Mouse (Mus musculus) liver, embryonic 16.5 days (tissue): Measurements from ENCODE around the gene Tm7sf2. TPM values are rescaled to one million over a fixed set of nuclear protein-coding genes. Genes with fewer than 3 reads are reported as not detected.

Experiments
- ATAC-seq: fragments of 200-750 bp; cut with Nextera tagmentation; 2 replicates; pipeline ENCODE4 v1.8.0; 2017; ENCODE audit warnings: low read depth, mild to moderate bottlenecking, moderate number of reproducible peaks, moderate library complexity
- H3K27ac ChIP-seq: fragments of 300-500 bp; sonication (generic); 2 replicates; pipeline ENCODE4 v1.5.1; 2014; ENCODE audit warnings: mild to moderate bottlenecking, low read length
- H3K27me3 ChIP-seq: fragments of 300-500 bp; sonication (generic); 2 replicates; pipeline ENCODE4 v1.6.1; 2014; ENCODE audit warnings: low read depth, low read length, mixed read lengths; ENCODE audit not compliant: control insufficient read depth, insufficient read depth
- H3K36me3 ChIP-seq: fragments of 300-500 bp; sonication (generic); 2 replicates; pipeline ENCODE4 v1.6.1; 2014; ENCODE audit warnings: mild to moderate bottlenecking; ENCODE audit not compliant: control insufficient read depth, insufficient read depth
- H3K4me1 ChIP-seq: fragments of 300-500 bp; sonication (generic); 2 replicates; pipeline ENCODE4 v1.6.1; 2014; ENCODE audit warnings: low read depth, low read length, mixed read lengths; ENCODE audit not compliant: control insufficient read depth
- H3K4me2 ChIP-seq: fragments of 300-500 bp; sonication (generic); 2 replicates; pipeline ENCODE4 v1.6.1; 2014; ENCODE audit warnings: low read depth, low read length, mixed read lengths
- H3K4me3 ChIP-seq: fragments of 300-500 bp; sonication (generic); 2 replicates; pipeline ENCODE4 v1.5.1; 2014; ENCODE audit warnings: low read depth, mild to moderate bottlenecking, low read length
- H3K9ac ChIP-seq: fragments of 300-500 bp; sonication (generic); 2 replicates; pipeline ENCODE4 v1.6.1; 2014; ENCODE audit warnings: low read depth, low read length
- H3K9me3 ChIP-seq: fragments of 300-500 bp; sonication (generic); replicated peaks from 2 replicates; pipeline ENCODE4 v1.6.1; 2016; ENCODE audit warnings: low read length; ENCODE audit not compliant: control insufficient read depth
- WGBS: fragments of 180-500 bp; shearing (Covaris S2); extraction: QIAGEN DNeasy Blood & Tissue Kit; methylation state at CpG from one replicate; pipeline ENCODE4 v1.1.7; 2014; ENCODE audit not compliant: insufficient replicate concordance; 5-methylcytosine and 5-hydroxymethylcytosine counted together
- polyA plus RNA-seq: library from polyadenylated mRNA; unstranded; fragments of >200 nt; fragmentation: Nextera tagmentation; extraction: Ambion mirVana; gene quantifications from 2 replicates; pipeline ENCODE4 v1.2.1, GENCODE M21; 2015

The Tm7sf2 gene
- polyA plus RNA-seq, 1 experiment from 2014 or later: 53.7 TPM

GRCm38 (mm10) chr19:6097847-6098246 lies 29.7 kb upstream of the Tm7sf2 start:
- peaks cover 14% of the 10 kb centered on the region for H3K36me3 ChIP-seq
- peaks cover 13% of the 10 kb centered on the region for H3K4me1 ChIP-seq
- H3K27ac ChIP-seq: no peak overlapping the region
- ATAC-seq: no peak
- H3K27me3 ChIP-seq: no peaks in the 10 kb centered on the region
- H3K4me3 ChIP-seq: no peak overlapping the region
- H3K9me3 ChIP-seq: no peaks in the 10 kb centered on the region
- H3K9ac ChIP-seq: no peak overlapping the region
- WGBS: 54% methylated on average over 3 of the region's 3 CpGs
- H3K4me2 ChIP-seq: no peak overlapping the region

- WGBS: 80% methylated on average over 7 of the region's 7 CpGs
- peaks cover 50% of the 10 kb centered on the region for H3K36me3 ChIP-seq
Measured at GRCm38 (mm10) chr19:6094119-6094518, 25.9 kb upstream of the Tm7sf2 start, which contains the start of gene AC131692.1. Gene AC131692.1, plus strand, starts transcription at chr19:6094419.

GRCm38 (mm10) chr19:6088841-6089240 lies 20.7 kb upstream of the Tm7sf2 start:
- 93% methylated on average over 13 of the region's 13 CpGs for WGBS
- Histone ChIP-seq H3K27ac (no peak overlapping the region), H3K4me2 (no peak overlapping the region), H3K36me3 (peaks cover 66% of the 10 kb centered on the region), H3K9ac (no peak overlapping the region), H3K4me1 (peaks cover 18% of the 10 kb centered on the region), H3K27me3 (no peaks in the 10 kb centered on the region), H3K9me3 (no peaks in the 10 kb centered on the region), H3K4me3 (no peak overlapping the region)
- ATAC-seq: no peak

More at GRCm38 (mm10) chr19:6094119-6094518, 25.9 kb upstream of the Tm7sf2 start, which contains the start of gene AC131692.1:
- H3K4me3 ChIP-seq: no peak within 1 kb of the TSS
- H3K4me1 ChIP-seq: no peaks in the 10 kb centered on the region
- no peak within 1 kb of the TSS for H3K27ac ChIP-seq
- no peak for ATAC-seq
- H3K9me3 ChIP-seq: no peaks in the 10 kb centered on the region
- H3K27me3 ChIP-seq: no peaks in the 10 kb centered on the region
- no peak within 1 kb of the TSS for H3K4me2 ChIP-seq
- H3K9ac ChIP-seq: no peak within 1 kb of the TSS

GRCm38 (mm10) chr19:6085417-6085879 lies 17.3 kb upstream of the Tm7sf2 start:
- peaks cover 48% of the 10 kb centered on the region for H3K36me3 ChIP-seq
- peak overlapping the region; percentile 93 for H3K27ac ChIP-seq
- peak overlapping the region; percentile 88 for H3K4me2 ChIP-seq
- ATAC-seq: peak; percentile 80
- no peaks in the 10 kb centered on the region for H3K9me3 ChIP-seq
- H3K9ac ChIP-seq: peak overlapping the region; percentile 88
- no peaks in the 10 kb centered on the region for H3K27me3 ChIP-seq
- peaks cover 21% of the 10 kb centered on the region for H3K4me1 ChIP-seq
- peak overlapping the region; percentile 95 for H3K4me3 ChIP-seq
- under 1% methylated on average over 17 of the region's 17 CpGs for WGBS

- Histone ChIP-seq H3K9ac (peak within 1 kb of the TSS; percentile 88), H3K4me2 (peak within 1 kb of the TSS; percentile 88), H3K9me3 (no peaks in the 10 kb centered on the region), H3K27ac (peak within 1 kb of the TSS; percentile 93), H3K27me3 (no peaks in the 10 kb centered on the region), H3K4me3 (peak within 1 kb of the TSS; percentile 95), H3K36me3 (peaks cover 41% of the 10 kb centered on the region), H3K4me1 (peaks cover 21% of the 10 kb centered on the region)
- under 1% methylated on average over 58 of the region's 58 CpGs for WGBS
- peak; percentile 90 for ATAC-seq
Measured at GRCm38 (mm10) chr19:6084478-6085248, 16.5 kb upstream of the Tm7sf2 start, which contains the start of the genes Zfpl1 and Cdca5. Gene Zfpl1, minus strand, starts transcription at chr19:6084956. Gene Cdca5, plus strand, starts transcription at chr19:6084983.

GRCm38 (mm10) chr19:6082156-6082555 lies 14.0 kb upstream of the Tm7sf2 start, which contains the start of gene Gm28374:
Gene Gm28374, minus strand, starts transcription at chr19:6082256.
- no peak for ATAC-seq
- 80% methylated on average over 9 of the region's 9 CpGs for WGBS
- Histone ChIP-seq H3K9ac (no peak within 1 kb of the TSS), H3K4me2 (no peak within 1 kb of the TSS), H3K36me3 (peaks cover 19% of the 10 kb centered on the region), H3K27me3 (no peaks in the 10 kb centered on the region), H3K4me1 (peaks cover 26% of the 10 kb centered on the region), H3K27ac (no peak within 1 kb of the TSS), H3K9me3 (no peaks in the 10 kb centered on the region), H3K4me3 (no peak within 1 kb of the TSS)

- H3K27ac ChIP-seq: no peak within 1 kb of the TSS
- H3K9ac ChIP-seq: no peak within 1 kb of the TSS
- peaks cover 26% of the 10 kb centered on the region for H3K4me1 ChIP-seq
- 76% methylated on average over 12 of the region's 12 CpGs for WGBS
- no peak for ATAC-seq
- H3K9me3 ChIP-seq: no peaks in the 10 kb centered on the region
- no peak within 1 kb of the TSS for H3K4me3 ChIP-seq
- peaks cover 8% of the 10 kb centered on the region; the same call in 1 of the 2 replicates for H3K36me3 ChIP-seq
- H3K4me2 ChIP-seq: no peak within 1 kb of the TSS
- H3K27me3 ChIP-seq: no peaks in the 10 kb centered on the region
Measured at GRCm38 (mm10) chr19:6079983-6080480, 11.9 kb upstream of the Tm7sf2 start, which contains the start of gene Tmem262. Gene Tmem262, plus strand, starts transcription at chr19:6080033.

- no peaks in the 10 kb centered on the region for H3K9me3 ChIP-seq
- H3K27ac ChIP-seq: peak within 1 kb of the TSS; percentile 86
- under 1% methylated on average over 33 of the region's 33 CpGs for WGBS
- H3K9ac ChIP-seq: peak within 1 kb of the TSS; percentile 86
- H3K4me1 ChIP-seq: peaks cover 17% of the 10 kb centered on the region
- ATAC-seq: peak; percentile 88
- peaks cover 6% of the 10 kb centered on the region; the same call in 1 of the 2 replicates for H3K36me3 ChIP-seq
- H3K4me3 ChIP-seq: peak within 1 kb of the TSS; percentile 89
- H3K4me2 ChIP-seq: peak within 1 kb of the TSS; percentile 81
- no peaks in the 10 kb centered on the region for H3K27me3 ChIP-seq
Measured at GRCm38 (mm10) chr19:6076564-6077393, 8.6 kb upstream of the Tm7sf2 start, which contains the start of gene Vps51. Gene Vps51, minus strand, starts transcription at chr19:6077231.
